Mouse (Mus musculus) cortical plate, adult 2 months (tissue): ENCODE measurements around the gene Myl7.

Source experiments
- CTCF ChIP-seq: fragments of 200-500 bp; IDR thresholded peaks from 2 replicates; pipeline ENCODE4 v1.5.1; 2011; ENCODE audit warnings: mild to moderate bottlenecking, control low read depth, low read length; ENCODE audit not compliant: insufficient read depth; ENCODE audit errors: extremely low read depth
- POLR2A ChIP-seq: fragments of 200-500 bp; IDR thresholded peaks from 2 replicates; pipeline ENCODE4 v1.6.1; 2011; ENCODE audit warnings: mild to moderate bottlenecking, low read length, control low read depth; ENCODE audit not compliant: insufficient read depth; ENCODE audit errors: extremely low read depth

DNA sequence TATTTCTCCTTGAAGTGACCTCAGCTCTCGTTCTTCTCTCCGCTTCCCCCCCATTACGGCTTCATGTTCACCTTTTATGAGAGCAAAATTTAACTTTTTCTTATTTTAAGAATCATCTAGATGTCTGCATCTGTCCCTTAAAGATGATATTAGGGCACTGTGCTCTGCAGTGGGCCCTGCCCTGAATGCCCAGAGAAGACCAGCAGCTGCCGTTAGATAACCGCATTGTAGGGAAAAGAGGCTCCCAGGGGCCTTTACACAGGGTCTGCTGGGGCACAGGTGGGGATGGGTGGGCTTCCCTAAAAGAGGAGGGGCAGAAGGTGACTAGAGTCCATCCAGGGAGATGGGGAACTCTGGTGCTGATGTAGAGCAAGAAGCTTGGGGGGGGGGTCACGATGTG lies 4.8 kb downstream of the Myl7 start:
- TF ChIP-seq CTCF (no peak), POLR2A (no peak)
